Mouse (Mus musculus): Measurements from ENCODE around the gene Neurod2. TPM values are rescaled to one million over a fixed set of nuclear protein-coding genes. Genes with fewer than 3 reads are reported as not detected.

Gene Neurod2
- total RNA-seq, 2 experiments from 2014 or later, result not detected

Other genes with a start within 250 kb of the Neurod2 start
- 10 to 100 TPM; 20.3 to 27.1 TPM for gene Fbxl20, start 179.2 kb downstream of the Neurod2 start, total RNA-seq (2021)
- 10 to 100 TPM; 38.0 to 40.6 TPM for gene Med1, start 136.4 kb downstream of the Neurod2 start, total RNA-seq (2021)
- gene Cdk12, start 126.6 kb downstream of the Neurod2 start, total RNA-seq (2021), result 10 to 100 TPM; 22.5 to 25.2 TPM
- gene Ppp1r1b, start 18.8 kb upstream of the Neurod2 start, total RNA-seq (2021), result 1 to 10 TPM; 4.6 to 7.0 TPM
- gene Stard3, start 28.7 kb upstream of the Neurod2 start, total RNA-seq (2021), result 10 to 100 TPM; 21.5 to 26.8 TPM
- gene Tcap, start 54.2 kb upstream of the Neurod2 start, total RNA-seq (2021), result 1,000 to 10,000 TPM; 1,783 to 3,188 TPM
- 1 to 10 TPM in 1 of 2 experiments, under 1 TPM in 1; 0.76 to 1.6 TPM for gene Pnmt, start 56.8 kb upstream of the Neurod2 start, total RNA-seq (2021)
- gene Pgap3, start 70.8 kb upstream of the Neurod2 start, total RNA-seq (2021), result 1 to 10 TPM; 8.5 to 9.2 TPM
- 10 to 100 TPM in 1 of 2 experiments, 1 to 10 TPM in 1; 7.2 to 10.6 TPM for gene Erbb2, start 82.8 kb upstream of the Neurod2 start, total RNA-seq (2021)
- gene Mien1, start 109.3 kb upstream of the Neurod2 start, total RNA-seq (2021), result 10 to 100 TPM; 53.0 to 66.2 TPM
- under 1 TPM; 0.14 to 0.31 TPM for gene Grb7, start 116.7 kb upstream of the Neurod2 start, total RNA-seq (2021)
- under 1 TPM; 0.44 to 0.84 TPM for gene Ikzf3, start 216.4 kb upstream of the Neurod2 start, total RNA-seq (2021)
- not detected for gene Zpbp2, start 221.4 kb upstream of the Neurod2 start, total RNA-seq (2021)